Mouse (Mus musculus) megakaryocyte, embryonic 14.5 days (primary cell): ENCODE results near the gene Trim28.

Experiments
- FLI1 ChIP-seq: IDR thresholded peaks from 2 replicates; pipeline ENCODE4 v1.6.1; 2012; ENCODE audit warnings: low read length, inconsistent platforms, mixed read lengths
- GATA1 ChIP-seq: IDR thresholded peaks from 3 replicates; pipeline ENCODE4 v1.6.1; 2012; ENCODE audit warnings: mixed read lengths, low read length, inconsistent platforms, borderline replicate concordance

- TF ChIP-seq FLI1 (no peak), GATA1 (no peak)
These were observed 55.5 kb downstream of the Trim28 start, which contains the start of gene Mzf1 for GRCm38 (mm10) chr7:13054287-13055010.
